Mouse (Mus musculus): Measurements from ENCODE around the gene Qtrt1.

DNA sequence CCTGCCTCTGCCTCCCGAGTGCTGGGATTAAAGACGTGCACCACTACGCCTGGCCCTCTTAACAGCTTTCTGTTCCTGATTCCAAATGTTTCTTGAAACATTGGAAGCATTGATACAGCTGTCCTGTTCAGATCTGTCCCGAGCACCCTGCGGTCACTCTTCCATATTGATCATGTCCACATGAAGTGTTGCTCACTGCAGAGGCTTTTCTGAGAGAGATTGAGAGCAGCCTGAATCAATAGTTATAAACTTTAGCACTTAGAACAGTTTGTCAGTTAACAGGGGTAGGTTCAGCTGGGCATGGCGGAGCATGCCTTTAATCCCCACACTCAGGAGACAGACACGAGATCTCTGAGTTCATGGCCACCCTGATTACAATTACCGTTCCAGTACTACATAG is 32.2 kb downstream of the Qtrt1 start:
- no peak for TF ChIP-seq CTCF (IDR thresholded peaks at IDR 0.05; ENCODE audit: low read depth, low read length)
- no peak for TF ChIP-seq POLR2A (IDR thresholded peaks at IDR 0.05; ENCODE audit: extremely low read depth, insufficient read depth, low read length)
